Mouse (Mus musculus) stomach, postnatal 0 days (tissue): ENCODE measurements at regions not wholly inside any gene's neighbourhood (a gene's known extent, or its start where the extent isn't known, plus 50 kb on each side); places are given as distances from the start of the nearest gene placed in this dataset.

Experiments
- CTCF ChIP-seq: IDR thresholded peaks from 2 replicates; pipeline ENCODE4 v1.5.1; 2016; ENCODE audit warnings: antibody characterized with exemption, low read depth, mild to moderate bottlenecking, moderate library complexity
- EP300 ChIP-seq: optimal IDR thresholded peaks from 2 replicates; pipeline ENCODE3; 2016; ENCODE audit warnings: antibody characterized with exemption

GRCm38 (mm10) chr12:112291748-112292561 is 145.9 kb downstream of the Kif26a start:
- no peak for TF ChIP-seq CTCF
- TF ChIP-seq EP300: no peak
